Mouse (Mus musculus): Measurements from ENCODE around the gene Plcg1.

Gene Plcg1

GRCm38 (mm10) chr2:160735706-160736310 is 4.7 kb downstream of the Plcg1 start:
- no peak for DNase-seq (ENCODE audit: low read depth, low spot score)

DNA sequence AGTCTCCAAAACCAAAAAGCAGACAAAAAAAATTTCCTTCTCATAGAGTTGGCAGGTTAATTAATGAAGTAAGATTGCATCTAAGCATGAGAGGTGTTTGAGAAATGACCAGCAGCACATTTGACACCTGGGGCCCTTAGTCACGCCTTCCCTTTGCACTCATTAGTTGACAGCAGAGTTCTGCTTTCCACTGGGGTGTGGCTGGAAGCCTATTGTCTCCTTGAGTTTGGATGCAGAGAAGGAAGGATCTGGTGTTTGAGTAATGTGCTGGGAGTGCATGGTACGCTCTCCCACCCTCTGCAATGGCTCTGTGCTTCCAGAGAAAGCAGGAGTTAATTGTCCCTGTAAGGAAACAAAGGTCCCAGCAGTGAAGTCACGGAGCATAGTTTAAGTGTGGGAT is 5.4 kb downstream of the Plcg1 start:
- no peak for DNase-seq (ENCODE audit: low read depth, low spot score)

DNA sequence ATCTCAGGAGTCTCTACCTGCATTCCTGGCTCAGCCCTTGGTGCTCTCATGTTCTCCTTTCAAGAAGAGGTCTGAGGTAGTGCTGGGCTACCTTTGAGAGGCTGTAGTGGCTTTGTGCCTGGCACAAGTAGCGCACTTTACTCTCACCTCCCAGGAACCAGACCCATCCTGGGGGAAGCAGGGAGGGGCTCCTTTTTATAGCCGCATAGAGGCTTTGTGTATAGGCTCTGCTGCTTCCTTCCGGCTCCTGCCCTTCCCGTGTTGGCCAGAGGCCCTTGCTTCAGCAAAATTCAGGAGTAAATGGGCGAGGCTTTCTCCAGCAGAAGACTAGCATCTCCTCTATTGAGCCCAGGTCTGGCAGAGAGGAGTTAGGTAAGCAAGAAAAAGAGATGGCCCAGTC is 7.3 kb downstream of the Plcg1 start:
- DNase-seq (ENCODE audit: low read depth, low spot score): no peak

DNA sequence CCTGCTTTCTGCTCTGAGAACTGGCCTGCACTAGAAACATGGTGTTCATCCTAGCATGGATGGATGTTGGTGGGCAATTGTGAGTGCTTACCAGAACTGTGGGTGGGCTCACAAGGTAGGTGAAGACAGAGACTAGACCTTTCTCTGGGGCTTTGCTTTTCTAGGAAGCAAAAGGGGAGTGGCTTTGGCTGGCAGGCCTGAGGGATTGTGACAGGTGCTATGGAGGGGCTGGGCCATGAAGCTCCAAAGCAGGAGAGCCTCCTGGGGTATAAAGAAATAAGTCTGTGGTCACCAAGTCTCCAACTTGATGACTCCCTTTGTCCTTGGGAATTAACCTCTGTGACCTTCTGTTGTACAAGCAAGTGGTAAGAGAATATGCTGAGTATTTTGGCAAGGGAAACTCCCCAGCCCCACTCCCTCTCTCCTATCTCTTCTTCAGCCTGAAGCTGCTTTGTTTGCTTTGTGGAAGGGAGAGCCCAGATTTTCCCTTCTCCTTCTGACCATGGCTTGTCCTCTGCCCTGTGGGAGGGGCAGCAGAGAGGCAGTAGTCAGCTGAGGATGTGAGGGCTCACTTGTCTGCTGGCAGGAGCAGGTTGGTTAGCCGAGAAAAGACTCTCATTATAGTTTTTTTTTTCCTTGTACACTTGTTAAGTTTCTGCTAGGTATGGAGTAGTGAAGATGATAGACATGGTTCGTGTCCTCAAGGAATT is 8.7 kb downstream of the Plcg1 start:
- DNase-seq (ENCODE audit: low read depth, low spot score): no peak

DNA sequence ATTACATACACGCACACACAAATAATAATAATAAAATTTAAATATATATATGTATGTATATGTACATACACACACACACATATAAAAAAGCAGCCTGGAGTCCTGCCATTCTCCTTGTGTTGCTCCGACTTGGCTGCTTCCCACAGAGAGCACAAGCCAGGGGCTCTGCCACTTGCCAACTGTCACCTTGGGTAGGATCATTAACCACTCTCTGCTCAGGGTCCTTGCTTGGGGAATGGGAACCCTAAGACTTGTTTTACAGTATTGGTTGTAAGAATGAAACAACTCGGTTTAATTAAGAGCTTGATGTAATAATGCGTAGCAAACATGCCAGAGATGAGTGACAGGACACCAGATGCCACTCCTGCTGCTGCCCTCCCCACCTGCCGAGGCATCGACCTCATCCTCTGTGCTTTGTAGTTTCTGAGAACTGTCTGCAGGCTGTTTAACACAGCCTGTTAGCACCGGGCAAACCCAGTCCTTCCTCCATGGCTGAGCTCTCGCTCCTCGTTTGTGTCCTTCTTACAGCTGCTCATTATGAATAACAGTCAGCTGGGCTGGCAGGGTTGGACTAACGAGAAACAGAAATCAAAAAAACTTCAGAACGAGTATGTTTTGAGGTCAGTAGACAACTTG is 9.5 kb downstream of the Plcg1 start:
- no peak for DNase-seq (ENCODE audit: low read depth, low spot score)

DNA sequence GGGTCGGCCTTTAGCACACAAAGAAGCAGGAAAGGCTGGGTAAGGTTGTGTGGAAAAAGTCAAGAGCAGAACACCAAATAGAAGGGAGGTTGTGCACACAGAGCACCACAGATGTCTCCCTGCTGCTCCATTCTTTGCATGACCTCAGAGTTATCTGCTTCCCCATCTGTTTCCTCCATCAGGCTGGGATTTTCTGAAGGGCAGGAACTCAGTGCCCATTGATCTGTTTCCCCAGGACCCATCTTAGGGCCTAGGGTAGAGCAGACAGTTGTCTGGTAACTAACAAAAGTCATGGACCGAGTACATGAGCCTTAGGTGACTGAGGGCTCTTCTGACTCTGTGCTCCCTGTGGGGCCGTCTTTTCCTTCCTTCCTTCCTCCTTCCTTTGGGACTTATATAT is 10.5 kb downstream of the Plcg1 start:
- DNase-seq (ENCODE audit: low read depth, low spot score): no peak

DNA sequence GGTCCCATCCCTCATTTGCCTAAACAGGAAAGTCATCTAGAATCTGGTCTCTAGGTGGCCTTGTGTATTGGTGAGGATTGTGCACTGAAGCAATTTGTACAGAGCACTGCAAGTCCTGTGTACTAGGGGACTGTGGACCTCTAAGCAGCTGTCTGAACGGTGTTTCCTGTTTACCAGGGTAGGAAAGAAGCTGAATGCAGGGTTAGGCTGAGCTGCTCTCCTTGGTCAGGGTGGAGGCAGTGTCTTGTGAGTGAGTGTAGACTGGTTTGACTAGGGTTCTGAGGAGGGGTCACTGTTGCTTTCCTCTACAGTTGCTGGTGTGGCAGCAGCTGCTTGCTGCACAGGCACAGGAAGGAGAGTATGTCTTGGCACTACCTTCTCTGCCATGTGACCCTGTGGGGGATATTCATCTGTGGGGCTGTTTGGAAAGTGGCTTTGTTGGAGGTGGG is 11.1 kb downstream of the Plcg1 start:
- no peak for DNase-seq (ENCODE audit: low read depth, low spot score)

DNA sequence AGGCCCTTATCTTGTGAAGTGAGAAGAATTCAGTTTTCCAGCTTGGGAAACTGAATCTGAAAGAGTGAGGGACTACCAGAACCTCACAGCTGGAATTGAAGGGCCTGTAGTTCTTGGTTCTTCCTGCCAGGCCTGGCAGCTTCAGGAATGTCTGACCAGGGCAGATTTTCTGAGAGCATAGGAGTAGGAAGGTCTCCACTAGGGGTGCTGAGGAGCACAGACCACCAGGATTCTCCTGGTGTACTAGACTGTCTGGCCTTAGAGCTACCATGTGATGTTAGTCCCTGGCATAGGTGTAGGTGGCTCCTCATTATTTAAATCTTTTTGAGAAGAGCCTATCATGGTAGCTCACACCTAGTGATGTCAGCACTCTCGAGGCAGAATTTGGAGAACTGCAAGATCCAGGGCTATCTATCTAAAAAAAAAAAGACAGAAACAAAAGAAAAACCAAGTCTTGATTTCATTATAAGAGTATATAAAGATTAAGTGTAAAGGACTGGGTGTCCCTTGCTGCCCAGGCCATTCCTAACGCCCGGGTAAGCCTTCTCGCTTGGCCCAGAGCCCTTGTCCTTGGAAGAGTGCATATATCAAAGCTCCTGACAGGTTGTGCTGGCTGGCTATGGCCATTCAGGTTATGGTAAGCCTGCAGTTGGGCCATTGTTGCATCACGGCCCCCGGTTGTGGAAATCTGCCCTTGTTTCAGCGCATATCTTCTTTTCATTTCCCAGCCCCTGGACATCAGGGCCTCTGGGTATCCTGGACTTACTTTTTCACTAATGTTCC is 13.1 kb downstream of the Plcg1 start:
- no peak for DNase-seq (ENCODE audit: low read depth, low spot score)

DNA sequence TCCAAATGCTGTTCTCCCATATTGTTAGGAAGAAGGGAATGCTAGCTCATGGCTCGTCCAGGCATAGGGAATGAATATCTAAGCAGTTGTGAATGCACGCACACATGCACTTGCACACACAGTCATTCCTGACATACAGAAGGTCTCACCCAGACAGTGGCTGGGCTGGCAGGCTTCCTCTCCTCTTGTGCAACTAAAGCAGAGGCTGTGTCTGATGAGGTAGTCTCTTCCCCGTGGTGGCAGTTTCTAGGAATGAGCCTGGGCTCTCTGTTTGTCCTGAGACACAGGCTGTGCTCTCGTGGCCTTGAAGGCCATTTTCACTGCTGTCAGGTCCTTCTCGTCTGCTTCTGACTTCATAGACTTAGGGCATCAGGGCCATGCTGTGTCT is 13.7 kb downstream of the Plcg1 start:
- no peak for DNase-seq (ENCODE audit: low read depth, low spot score)

GRCm38 (mm10) chr2:160745497-160745896 is 14.4 kb downstream of the Plcg1 start:
- no peak for DNase-seq (ENCODE audit: low read depth, low spot score)

- DNase-seq (ENCODE audit: low read depth, low spot score): no peak
Observed at GRCm38 (mm10) chr2:160746637-160747036, 15.5 kb downstream of the Plcg1 start.

DNA sequence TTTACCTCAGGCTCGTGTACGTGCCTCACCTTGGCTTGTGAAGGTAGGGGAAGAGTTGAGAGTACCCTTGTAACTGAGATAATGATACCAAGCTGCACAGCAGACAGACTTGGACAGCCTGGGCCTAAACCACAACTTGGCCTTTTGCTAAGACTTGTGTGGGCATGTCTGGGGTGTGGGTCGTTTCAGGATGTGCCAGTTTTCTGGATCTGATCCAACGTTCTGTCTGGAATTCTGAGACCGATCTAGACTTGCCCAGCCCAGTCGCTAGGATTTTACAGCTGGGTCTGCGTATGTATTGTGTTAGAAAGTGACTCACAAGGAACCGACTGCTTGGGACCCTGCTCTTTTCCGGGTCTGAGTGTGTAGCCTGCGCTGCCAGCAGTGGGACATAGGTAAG is 16.0 kb downstream of the Plcg1 start:
- no peak for DNase-seq (ENCODE audit: low read depth, low spot score)

DNA sequence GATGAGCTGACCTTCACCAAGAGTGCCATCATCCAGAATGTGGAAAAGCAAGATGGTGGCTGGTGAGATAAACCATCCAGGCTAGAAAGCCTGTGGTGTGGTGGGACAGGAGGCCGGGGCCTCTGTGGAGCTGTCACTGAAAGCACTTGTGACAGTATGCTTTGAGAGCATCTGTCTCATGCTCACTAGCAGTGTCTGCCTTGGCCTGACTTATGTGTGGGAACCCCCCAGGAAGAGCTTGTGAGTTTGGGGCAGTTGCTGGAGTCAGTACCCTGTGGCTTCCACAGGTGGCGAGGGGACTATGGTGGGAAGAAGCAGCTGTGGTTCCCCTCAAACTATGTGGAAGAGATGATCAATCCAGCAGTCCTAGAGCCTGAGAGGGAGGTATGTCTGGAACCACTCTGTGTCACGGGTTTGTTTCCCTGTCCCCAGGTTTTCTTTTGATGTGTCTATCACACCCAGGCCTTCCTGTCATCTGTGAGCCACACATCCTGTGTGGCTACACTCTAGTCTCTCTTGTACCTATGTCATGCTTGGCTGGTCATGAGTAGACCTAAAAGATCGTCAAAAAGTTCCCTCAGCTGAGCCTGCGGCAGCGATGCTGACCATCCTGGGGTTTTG is 25.6 kb downstream of the Plcg1 start:
- DNase-seq (ENCODE audit: low read depth, low spot score): no peak

GRCm38 (mm10) chr2:160760433-160761184 is 29.5 kb downstream of the Plcg1 start:
- DNase-seq (ENCODE audit: low read depth, low spot score): no peak

DNA sequence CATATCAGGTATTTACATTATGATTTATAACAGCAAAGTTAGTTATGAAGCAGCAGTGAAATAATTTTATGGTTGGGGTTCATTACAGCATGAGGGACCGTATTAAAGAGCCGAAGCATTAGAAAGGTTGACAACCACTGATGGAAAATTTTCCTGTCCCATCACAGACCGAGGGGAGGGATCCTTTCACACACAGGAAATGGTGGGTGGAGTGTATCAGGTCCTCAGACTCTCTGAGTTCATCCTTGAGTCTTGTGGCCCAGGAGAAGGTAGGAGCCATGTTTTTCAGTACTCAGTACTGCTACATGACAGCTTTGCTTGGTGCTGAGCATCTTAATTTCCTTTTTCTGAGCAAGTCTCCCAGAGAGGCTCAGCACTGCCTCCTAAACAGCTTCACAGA is 32.7 kb downstream of the Plcg1 start:
- no peak for DNase-seq (ENCODE audit: low read depth, low spot score)

DNA sequence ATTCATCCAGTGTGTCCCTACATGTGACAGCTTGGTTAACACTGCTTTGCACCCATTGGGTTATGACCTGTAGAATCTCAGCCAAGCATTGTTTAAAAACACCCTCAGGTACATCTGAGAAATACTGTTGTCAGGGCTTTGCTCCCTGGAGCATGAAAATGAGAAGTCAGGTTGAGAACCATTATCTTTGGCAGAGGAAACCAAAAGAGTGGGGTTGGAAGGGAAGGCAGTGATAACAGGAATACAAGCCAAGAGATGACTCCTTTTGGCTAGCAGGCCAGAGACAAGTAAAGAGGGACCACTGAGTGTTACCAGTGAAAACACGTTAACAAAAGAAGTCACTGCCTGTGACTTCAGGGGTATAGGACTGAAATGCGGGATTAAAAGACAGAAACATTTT is 33.3 kb downstream of the Plcg1 start:
- no peak for DNase-seq (ENCODE audit: low read depth, low spot score)

DNA sequence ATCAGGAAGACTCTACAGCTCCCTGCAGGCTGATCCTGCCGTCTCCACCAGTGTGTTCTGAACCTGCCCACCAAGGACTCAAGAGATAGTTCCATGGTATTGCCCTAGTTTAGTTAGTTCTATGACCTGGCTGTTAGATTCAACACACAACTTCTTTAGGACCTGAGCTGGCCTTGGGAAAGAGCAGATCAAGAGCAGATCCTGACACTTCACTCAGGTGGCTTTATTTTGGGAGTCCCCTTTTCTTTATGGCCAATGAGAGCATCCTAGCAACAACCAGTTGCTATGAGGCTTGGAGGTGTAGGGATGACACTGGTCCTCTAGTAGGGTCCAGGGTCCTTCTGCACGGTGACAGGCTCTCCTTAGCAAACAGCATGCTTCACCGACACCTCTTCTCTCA is 34.0 kb downstream of the Plcg1 start:
- DNase-seq (ENCODE audit: low read depth, low spot score): no peak

- DNase-seq (ENCODE audit: low read depth, low spot score): no peak
Observed at GRCm38 (mm10) chr2:160766371-160766771, 35.3 kb downstream of the Plcg1 start.

- no peak for DNase-seq (ENCODE audit: low read depth, low spot score)
Observed at GRCm38 (mm10) chr2:160767201-160767600, 36.1 kb downstream of the Plcg1 start.

DNA sequence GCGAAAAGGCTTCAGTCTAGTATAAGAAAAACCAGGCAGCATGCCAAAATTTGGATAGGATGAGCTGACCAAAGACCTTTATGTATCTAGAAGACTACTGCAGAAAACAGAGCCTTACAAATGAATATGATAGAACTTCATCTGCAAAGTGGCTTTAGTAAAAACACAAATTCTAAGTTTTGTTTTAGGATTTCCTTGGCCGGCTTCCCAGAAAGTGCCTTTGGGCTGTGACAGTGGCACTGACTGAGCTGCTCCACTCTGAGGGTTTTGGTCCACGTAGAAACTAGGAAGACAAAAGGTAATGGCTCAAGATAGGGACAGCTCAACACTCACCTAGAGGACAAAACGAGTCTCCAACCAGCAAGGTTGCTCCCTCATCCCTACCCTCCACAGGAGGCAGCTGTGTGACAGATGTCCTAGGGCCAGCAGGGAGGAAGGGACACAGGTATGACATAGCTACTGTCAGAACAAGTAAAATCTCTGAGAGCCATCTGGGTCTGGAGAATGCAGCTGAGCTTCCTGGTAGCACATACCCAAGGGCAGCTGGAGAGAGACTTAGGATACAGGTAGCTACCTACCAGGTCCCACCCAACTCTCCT is 37.1 kb downstream of the Plcg1 start:
- no peak for DNase-seq (ENCODE audit: low read depth, low spot score)

DNA sequence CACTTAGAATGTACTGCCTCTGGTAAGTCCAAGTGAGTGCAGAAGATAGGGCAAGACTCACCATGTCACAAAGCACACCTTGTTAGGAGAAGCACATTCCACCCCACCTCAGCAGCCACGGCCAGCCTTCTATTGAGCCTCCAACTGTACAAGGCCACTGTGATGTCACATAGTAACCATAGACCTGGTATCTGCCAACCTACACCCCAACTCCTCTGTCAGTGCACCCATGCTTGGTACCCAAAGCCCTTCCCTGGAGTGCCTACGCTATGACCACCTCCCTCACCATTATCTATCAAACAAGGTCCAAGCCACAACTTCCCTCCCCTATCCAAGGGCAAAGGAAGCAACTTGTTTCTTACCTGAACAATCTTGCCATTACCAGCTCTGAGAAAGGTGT is 37.9 kb downstream of the Plcg1 start:
- no peak for DNase-seq (ENCODE audit: low read depth, low spot score)

All from retina, adult 2 months (tissue).